Mouse (Mus musculus): ENCODE data around the gene Tmem258.

DNA sequence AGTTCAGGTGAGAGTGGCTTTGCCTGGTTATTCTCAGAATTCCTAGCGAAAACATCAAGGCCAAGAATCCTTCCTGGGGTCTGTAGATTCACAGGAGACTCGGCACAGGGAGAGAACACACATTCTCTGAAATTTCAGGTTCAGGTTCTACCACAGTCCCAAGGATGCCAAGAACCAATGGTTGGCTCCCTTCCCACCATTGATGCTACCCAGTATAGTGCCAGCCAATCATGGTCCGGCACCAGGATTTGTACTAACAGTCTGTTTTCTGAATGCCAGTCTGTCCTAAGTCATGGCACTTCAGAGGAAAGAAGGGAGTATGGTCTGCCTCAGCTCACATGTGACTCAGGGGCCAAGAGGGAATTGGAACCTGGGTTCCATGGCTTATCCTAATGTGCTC, 17.9 kb upstream of the Tmem258 start:
- TF ChIP-seq CTCF (IDR thresholded peaks at IDR 0.05; ENCODE audit: low read depth) (no peak), EP300 (IDR thresholded peaks at IDR 0.05; ENCODE audit: low read depth) (no peak)
